Mouse (Mus musculus) T-cell, adult 66 days (primary cell): Measurements from ENCODE around the gene Myh4. TPM values are rescaled to one million over a fixed set of nuclear protein-coding genes. Genes with fewer than 3 reads are reported as not detected.

Source experiments
- total RNA-seq, 2 experiments: library from RNA; stranded (reverse); gene quantifications; 3 replicates in 1 of 2; 4 replicates in 1 of 2; pipeline ENCODE4 v1.2.4; 2023

Myh4 gene
- total RNA-seq, result not detected

DNA sequence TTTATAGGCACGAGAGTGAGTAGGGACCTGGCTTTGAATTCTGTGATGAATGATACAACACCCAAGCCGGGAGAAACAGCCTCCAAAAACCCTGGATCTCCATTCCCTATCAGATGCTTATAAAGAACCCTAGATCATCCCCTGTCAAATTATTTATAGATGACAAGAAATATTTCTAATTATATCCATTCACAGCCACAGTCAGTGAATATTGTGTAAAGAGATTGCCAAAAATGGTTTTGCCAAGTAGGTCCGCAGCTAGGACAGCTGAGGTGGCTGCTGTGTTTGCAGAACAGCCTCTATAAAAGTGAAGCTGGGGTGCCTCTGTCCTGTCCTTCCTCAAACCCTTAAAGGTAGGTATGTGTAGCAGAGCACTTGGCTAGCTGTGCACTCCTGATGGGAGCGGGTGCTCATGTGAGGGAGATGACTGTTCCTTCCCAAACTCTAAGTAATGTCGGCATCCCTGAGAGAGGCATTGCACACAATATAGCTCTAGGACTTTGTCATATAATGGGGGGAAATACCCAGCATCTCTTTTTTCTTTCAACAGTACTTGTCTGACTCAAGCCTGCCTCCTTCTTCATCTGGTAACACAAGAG is at the start of gene Myh4:
TSS of gene Myh4 (plus strand) at position 549 of the 599 bp plus-strand sequence.

DNA sequence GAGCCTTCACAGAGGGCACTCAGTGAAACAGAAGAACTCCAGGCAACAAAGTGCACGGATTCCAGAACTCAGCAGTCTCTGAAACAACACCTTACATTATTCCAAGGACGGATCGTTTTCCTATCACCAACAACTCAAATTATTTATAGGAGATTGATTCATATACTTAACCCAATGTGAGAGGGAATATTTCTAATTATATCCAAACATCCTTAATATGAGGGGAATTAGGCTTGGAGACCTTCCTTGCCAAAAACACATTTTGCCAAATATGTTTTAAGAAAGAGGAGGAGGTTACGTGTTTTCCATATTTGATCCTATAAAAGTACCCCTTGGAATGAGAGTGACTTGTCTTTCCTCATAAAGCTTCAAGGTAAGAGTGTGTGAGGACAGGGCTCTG is 38.1 kb upstream of the Myh4 start, which contains the start of gene Myh1:
TSS of gene Myh1 (plus strand) at position 301 of the 400 bp plus-strand sequence.

DNA sequence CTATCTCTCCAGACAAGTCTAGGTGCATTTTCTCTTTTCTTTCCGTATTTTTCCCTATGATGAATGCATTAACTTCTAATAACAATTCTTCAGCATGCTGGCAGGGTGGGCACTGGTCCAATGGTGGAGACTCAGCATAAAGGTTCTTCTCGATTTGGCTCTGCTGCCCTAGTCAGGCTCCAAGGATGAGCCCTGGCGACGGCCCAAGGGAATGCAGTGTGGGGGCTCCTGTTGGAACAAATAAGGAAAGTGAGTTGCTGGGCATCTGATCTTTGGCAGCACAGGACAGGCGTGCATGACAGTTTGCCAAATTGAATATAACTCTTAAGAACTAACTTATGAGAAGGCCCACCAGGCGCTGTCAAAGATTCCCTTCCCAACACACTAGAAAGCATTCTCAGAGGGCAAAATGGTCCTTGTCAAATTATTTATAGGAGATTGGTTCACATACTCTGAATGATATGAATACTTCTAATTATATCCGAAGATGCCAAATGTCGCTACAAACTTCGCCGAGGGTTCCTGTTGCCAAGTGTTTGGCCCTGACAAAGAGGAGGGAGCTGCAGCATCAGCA is 38.9 kb downstream of the Myh4 start, which contains the start of gene Myh8:
TSS of gene Myh8 (plus strand) at position 524 of the 574 bp plus-strand sequence.

Other genes with a start within 250 kb of the Myh4 start
- under 1 TPM in 1 of 2 experiments, not detected in 1; 0.79 TPM for gene Tmem220, start 212.9 kb upstream of the Myh4 start, total RNA-seq
- 10 to 100 TPM; 49.5 to 51.2 TPM for gene Adprm, start 185.4 kb upstream of the Myh4 start, total RNA-seq
- 10 to 100 TPM; 14.6 to 16.0 TPM for gene Sco1, start 185.4 kb upstream of the Myh4 start, total RNA-seq
- gene Myh3, start 159.7 kb upstream of the Myh4 start, total RNA-seq, result under 1 TPM in 1 of 2 experiments, not detected in 1; 0.12 TPM
- gene Myh2, start 67.0 kb upstream of the Myh4 start, total RNA-seq, result not detected
- not detected for gene Myh1, start 38.0 kb upstream of the Myh4 start, total RNA-seq
- gene Myh8, start 39.1 kb downstream of the Myh4 start, total RNA-seq, result not detected
- gene Myh13, start 83.6 kb downstream of the Myh4 start, total RNA-seq, result not detected
- 1 to 10 TPM; 3.3 to 9.9 TPM for gene Gas7, start 217.4 kb downstream of the Myh4 start, total RNA-seq